Mouse (Mus musculus): ENCODE results near the gene Zic2. TPM values are rescaled to one million over a fixed set of nuclear protein-coding genes. Genes with fewer than 3 reads are reported as not detected.
A peak's percentile ranks its signal among the peaks of the same experiment; 100 is the strongest.
"Not testable (repeated sequence)": the region's sequence is repeated elsewhere in the genome, so short reads cannot be mapped to it uniquely, and the experiment has no call there.

Zic2 gene
- polyA plus RNA-seq, 1 experiment from 2014 or later, result 12.0 TPM

- no peak for ATAC-seq
- Histone ChIP-seq H3K9ac (peak overlapping the region; percentile 93), H3K9me3 (replicated peaks) (no peaks in the 10 kb centered on the region), H3K4me3 (peak overlapping the region; percentile 70), H3K4me1 (peaks cover 47% of the 10 kb centered on the region), H3K36me3 (ENCODE audit: poor library complexity, severe bottlenecking) (no peaks in the 10 kb centered on the region), H3K4me2 (peak overlapping the region; percentile 84), H3K27ac (peak overlapping the region; percentile 99), H3K27me3 (peaks cover 63% of the 10 kb centered on the region)
- under 1% methylated on average over 40 of the region's 40 CpGs for WGBS
Measured at GRCm38 (mm10) chr14:122463080-122463691, 12.0 kb upstream of the Zic2 start.

DNA sequence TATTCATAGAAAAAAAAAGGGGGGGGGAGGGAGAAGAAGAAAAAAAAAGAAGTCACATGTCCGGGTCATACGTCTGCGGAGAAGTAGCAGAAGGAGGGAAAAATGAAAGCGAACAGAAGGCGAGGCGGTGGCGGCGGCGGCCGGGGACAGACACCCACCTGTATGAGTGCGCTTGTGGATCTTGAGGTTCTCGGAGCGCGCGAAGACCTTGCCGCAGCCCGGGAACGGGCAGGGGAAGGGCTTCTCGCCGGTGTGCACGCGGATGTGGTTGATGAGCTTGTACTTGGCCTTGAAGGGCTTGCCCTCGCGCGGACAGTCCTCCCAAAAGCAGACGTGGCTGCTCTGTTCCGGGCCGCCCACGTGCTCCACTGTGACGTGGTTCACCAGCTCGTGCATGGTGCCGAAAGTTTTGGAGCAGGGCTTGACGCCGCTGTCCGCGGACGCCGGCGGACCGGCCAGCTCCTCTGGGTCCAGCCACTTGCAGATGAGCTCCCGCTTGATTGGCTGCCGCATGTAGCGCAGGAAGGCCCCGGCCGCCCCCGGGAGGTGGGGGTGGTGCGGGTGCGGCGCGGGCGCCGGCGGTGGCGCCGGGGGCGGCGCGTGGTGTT lies 11.4 kb upstream of the Zic2 start:
- H3K9me3 ChIP-seq (replicated peaks); H3K36me3 ChIP-seq (ENCODE audit: poor library complexity, severe bottlenecking): not testable (repeated sequence)
- peak overlapping the region; percentile 93 for H3K9ac ChIP-seq
- under 1% methylated on average over 46 of the region's 58 CpGs for WGBS
- peaks cover 52% of the 10 kb centered on the region for H3K4me1 ChIP-seq
- peak overlapping the region; percentile 84 for H3K4me2 ChIP-seq
- H3K27ac ChIP-seq, result peak overlapping the region; percentile 99
- peak; percentile 33 for ATAC-seq
- peaks cover 70% of the 10 kb centered on the region for H3K27me3 ChIP-seq
- H3K4me3 ChIP-seq, result peak overlapping the region; percentile 70

GRCm38 (mm10) chr14:122464351-122464762 lies 10.9 kb upstream of the Zic2 start:
- Histone ChIP-seq H3K9me3 (replicated peaks) (no peaks in the 10 kb centered on the region), H3K4me1 (peaks cover 57% of the 10 kb centered on the region), H3K4me3 (peak overlapping the region; percentile 70), H3K9ac (peak overlapping the region; percentile 93), H3K27me3 (peaks cover 75% of the 10 kb centered on the region), H3K4me2 (peak overlapping the region; percentile 84), H3K27ac (peak overlapping the region; percentile 99), H3K36me3 (ENCODE audit: poor library complexity, severe bottlenecking) (no peaks in the 10 kb centered on the region)
- WGBS, result 1% methylated on average over 45 of the region's 62 CpGs
- peak; percentile 11; the same call in 1 of the 2 replicates for ATAC-seq

DNA sequence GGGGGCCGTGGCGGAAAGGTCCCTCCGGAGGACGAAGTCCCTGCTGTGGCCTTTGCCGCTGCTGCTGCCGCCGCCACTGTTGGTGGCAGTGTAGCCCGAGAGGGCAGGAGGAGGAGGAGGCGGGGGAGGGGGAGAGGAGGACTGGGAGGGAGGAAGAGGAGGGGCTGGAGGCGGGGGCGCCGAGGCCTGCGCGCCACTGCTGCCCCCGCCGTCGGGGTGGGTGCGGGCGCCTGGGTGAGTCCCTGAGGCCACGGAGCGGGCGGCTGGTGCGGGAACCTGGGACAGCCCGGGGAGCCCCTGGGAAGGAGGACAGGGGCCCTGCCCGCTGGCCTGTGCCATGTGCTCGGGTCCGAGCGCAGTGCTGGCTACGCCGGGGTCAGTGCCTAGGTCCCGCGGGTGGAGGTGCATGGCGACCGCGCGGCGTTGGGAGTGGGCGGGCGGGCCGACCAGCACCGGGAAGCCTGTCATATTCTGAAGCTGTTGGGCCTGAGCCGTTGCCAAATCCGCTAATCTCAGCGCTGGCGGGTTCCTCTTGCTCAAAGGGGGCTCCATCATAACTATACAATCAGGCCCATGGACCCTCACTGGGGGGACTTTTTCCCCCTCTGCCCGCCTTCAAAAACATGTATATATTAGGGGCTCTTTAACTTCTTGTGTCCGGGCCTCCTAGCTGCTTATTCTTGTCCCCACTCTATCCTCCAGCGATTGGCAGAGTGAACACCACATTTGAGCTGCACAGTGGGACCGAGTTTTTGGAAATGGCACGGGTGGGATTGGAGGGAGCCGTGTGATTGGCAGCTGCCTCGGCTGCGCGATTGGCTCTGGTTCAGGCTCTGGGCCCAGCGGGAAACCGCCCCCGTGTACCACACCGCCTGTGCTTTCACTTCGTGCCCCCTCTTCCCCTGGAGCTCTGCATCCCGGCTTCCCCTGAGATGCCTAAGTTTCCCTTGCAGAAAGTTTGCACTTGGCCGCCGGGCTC lies 10.2 kb upstream of the Zic2 start, which contains the start of gene Zic5:
Zic5 (minus strand) TSS at position 915 of the 979 bp plus-strand sequence.
- no peaks in the 10 kb centered on the region for H3K36me3 ChIP-seq (ENCODE audit: poor library complexity, severe bottlenecking)
- H3K27me3 ChIP-seq, result peaks cover 81% of the 10 kb centered on the region
- H3K9ac ChIP-seq, result peak within 1 kb of the TSS; percentile 93
- H3K27ac ChIP-seq, result peak within 1 kb of the TSS; percentile 99
- H3K9me3 ChIP-seq (replicated peaks), result no peaks in the 10 kb centered on the region
- H3K4me3 ChIP-seq, result peak within 1 kb of the TSS; percentile 70
- WGBS, result under 1% methylated on average over 58 of the region's 62 CpGs
- ATAC-seq, result peak; percentile 87
- peaks cover 58% of the 10 kb centered on the region for H3K4me1 ChIP-seq
- peak within 1 kb of the TSS; percentile 84 for H3K4me2 ChIP-seq

- ATAC-seq, result no peak
- H3K27ac ChIP-seq, result peak overlapping the region; percentile 99
- H3K9ac ChIP-seq, result peak overlapping the region; percentile 93
- H3K4me2 ChIP-seq, result peak overlapping the region; percentile 84
- H3K4me3 ChIP-seq, result peak overlapping the region; percentile 70
- no peaks in the 10 kb centered on the region for H3K36me3 ChIP-seq (ENCODE audit: poor library complexity, severe bottlenecking)
- H3K9me3 ChIP-seq (replicated peaks), result no peaks in the 10 kb centered on the region
- 28% methylated on average over 13 of the region's 13 CpGs for WGBS
- H3K27me3 ChIP-seq, result peaks cover 84% of the 10 kb centered on the region
- H3K4me1 ChIP-seq, result peaks cover 57% of the 10 kb centered on the region
Measured at GRCm38 (mm10) chr14:122465931-122466490, 9.2 kb upstream of the Zic2 start.

DNA sequence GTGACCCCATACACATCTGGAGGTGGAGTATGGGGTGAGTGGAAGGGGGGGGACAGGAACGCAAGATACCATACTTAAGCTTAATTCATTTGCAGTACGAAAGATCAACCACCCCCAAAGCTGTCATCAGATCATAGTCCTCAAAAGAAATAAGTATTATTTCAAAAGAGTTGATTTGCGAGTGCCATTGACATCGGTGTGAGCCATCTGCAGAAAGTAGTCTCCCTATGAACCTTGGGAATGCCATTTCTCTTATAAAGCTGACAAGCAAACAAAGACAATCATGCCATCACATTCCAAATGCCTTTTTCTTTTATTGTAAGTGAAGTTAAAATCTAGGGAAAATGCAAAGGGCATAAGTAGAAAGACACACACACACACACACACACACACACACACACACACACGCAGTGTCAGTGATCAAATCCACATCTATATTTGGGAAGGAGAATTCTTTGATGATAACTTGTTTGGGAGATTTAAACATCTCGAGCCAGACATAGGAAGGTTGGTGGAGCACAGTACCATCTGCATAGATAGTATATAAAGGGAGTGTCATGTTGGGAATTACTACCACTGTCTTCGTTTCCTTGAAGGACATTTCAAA lies 8.4 kb upstream of the Zic2 start:
- no peak overlapping the region for H3K4me3 ChIP-seq
- no peak for ATAC-seq
- peak overlapping the region; percentile 84 for H3K4me2 ChIP-seq
- H3K9ac ChIP-seq, result no peak overlapping the region
- 49% methylated on average over 7 of the region's 7 CpGs for WGBS
- H3K36me3 ChIP-seq (ENCODE audit: poor library complexity, severe bottlenecking), result no peaks in the 10 kb centered on the region
- peaks cover 61% of the 10 kb centered on the region for H3K4me1 ChIP-seq
- peaks cover 88% of the 10 kb centered on the region for H3K27me3 ChIP-seq
- H3K9me3 ChIP-seq (replicated peaks), result no peaks in the 10 kb centered on the region
- no peak overlapping the region for H3K27ac ChIP-seq

- peak overlapping the region; percentile 64 for H3K9ac ChIP-seq
- no peaks in the 10 kb centered on the region for H3K9me3 ChIP-seq (replicated peaks)
- H3K36me3 ChIP-seq (ENCODE audit: poor library complexity, severe bottlenecking), result no peaks in the 10 kb centered on the region
- WGBS, result 16% methylated on average over 23 of the region's 23 CpGs
- ATAC-seq, result no peak
- peaks cover 83% of the 10 kb centered on the region for H3K27me3 ChIP-seq
- H3K4me3 ChIP-seq, result peak overlapping the region; percentile 21
- peaks cover 55% of the 10 kb centered on the region for H3K4me1 ChIP-seq
- peak overlapping the region; percentile 84 for H3K27ac ChIP-seq
- peak overlapping the region; percentile 54 for H3K4me2 ChIP-seq
Measured at GRCm38 (mm10) chr14:122467926-122468841, 7.1 kb upstream of the Zic2 start.

GRCm38 (mm10) chr14:122468971-122469755 lies 6.1 kb upstream of the Zic2 start:
- Histone ChIP-seq H3K4me3 (peak overlapping the region; percentile 21), H3K9ac (peak overlapping the region; percentile 64), H3K36me3 (ENCODE audit: poor library complexity, severe bottlenecking) (no peaks in the 10 kb centered on the region), H3K9me3 (replicated peaks) (no peaks in the 10 kb centered on the region), H3K4me1 (peaks cover 52% of the 10 kb centered on the region), H3K27ac (peak overlapping the region; percentile 84), H3K4me2 (peak overlapping the region; percentile 54), H3K27me3 (peaks cover 82% of the 10 kb centered on the region)
- ATAC-seq, result no peak
- WGBS, result 9% methylated on average over 28 of the region's 28 CpGs

- peak overlapping the region; percentile 98 for H3K9ac ChIP-seq
Measured at GRCm38 (mm10) chr14:122471449-122472085, 3.7 kb upstream of the Zic2 start.

DNA sequence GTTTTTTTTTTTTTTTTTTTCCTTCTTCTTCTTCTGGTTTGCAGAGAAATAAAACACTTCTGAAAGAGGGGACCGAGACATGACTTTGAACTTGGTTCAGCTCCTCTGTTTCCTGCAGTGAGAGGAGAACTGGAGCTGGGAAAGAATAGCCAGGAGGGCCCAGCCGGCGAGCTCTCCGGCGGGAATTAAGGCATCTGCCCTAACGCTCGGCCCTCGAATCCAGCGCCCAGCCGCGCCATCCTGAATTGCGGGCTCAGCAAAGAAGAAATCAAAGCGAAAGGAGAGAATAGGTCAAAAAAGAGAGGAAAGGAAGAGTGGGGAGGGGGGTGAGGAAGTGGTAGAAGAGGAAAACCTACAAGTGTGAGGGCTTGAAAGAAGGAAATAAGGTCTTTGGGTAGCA lies 3.1 kb upstream of the Zic2 start:
- Histone ChIP-seq H3K27ac (peak overlapping the region; percentile 99), H3K27me3 (peaks cover 67% of the 10 kb centered on the region), H3K36me3 (ENCODE audit: poor library complexity, severe bottlenecking) (no peaks in the 10 kb centered on the region), H3K4me3 (peak overlapping the region; percentile 79), H3K9me3 (replicated peaks) (no peaks in the 10 kb centered on the region), H3K9ac (peak overlapping the region; percentile 98), H3K4me2 (peak overlapping the region; percentile 71), H3K4me1 (peaks cover 57% of the 10 kb centered on the region)
- ATAC-seq, result no peak
- WGBS, result 3% methylated on average over 13 of the region's 13 CpGs

More at GRCm38 (mm10) chr14:122471449-122472085, 3.7 kb upstream of the Zic2 start:
- H3K4me3 ChIP-seq, result peak overlapping the region; percentile 23
- 6% methylated on average over 29 of the region's 31 CpGs for WGBS
- H3K9me3 ChIP-seq (replicated peaks), result no peaks in the 10 kb centered on the region
- H3K27ac ChIP-seq, result peak overlapping the region; percentile 99
- H3K27me3 ChIP-seq, result peaks cover 73% of the 10 kb centered on the region
- no peaks in the 10 kb centered on the region for H3K36me3 ChIP-seq (ENCODE audit: poor library complexity, severe bottlenecking)
- peak overlapping the region; percentile 71 for H3K4me2 ChIP-seq
- H3K4me1 ChIP-seq, result peaks cover 56% of the 10 kb centered on the region
- ATAC-seq, result no peak
